Mouse (Mus musculus): ENCODE measurements around the gene Akr1c18.

The Akr1c18 gene

GRCm38 (mm10) chr13:4101691-4102090, 48.8 kb downstream of the Akr1c18 start:
- DNase-seq = no peak
